In the genomic region with DNA sequence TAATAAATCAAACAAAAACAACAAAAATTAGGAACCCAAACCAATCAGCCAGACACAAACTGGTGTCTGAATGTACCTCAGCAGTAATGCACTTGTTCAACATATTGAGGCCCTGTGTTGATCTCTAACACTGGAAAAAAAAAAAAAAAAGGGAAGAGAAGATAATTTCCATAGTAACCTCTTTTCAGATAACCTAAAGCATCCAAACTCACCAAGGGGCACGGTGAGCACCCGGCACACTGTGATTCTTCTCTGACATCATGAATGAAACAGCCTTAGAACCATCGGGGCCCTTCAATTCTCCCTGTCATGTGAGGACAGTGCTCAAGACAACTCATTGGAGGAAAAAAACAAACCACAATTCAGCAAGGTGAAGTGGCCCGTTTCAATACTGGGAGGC, we compare ENCODE assay signal across 20 mouse cellular contexts. TPM values are rescaled to one million over a fixed set of nuclear protein-coding genes. Genes with fewer than 3 reads are reported as not detected.
DNase-seq lines count a peak whose midpoint lies in the region; ATAC-seq and TF ChIP-seq lines count a peak whose summit lies in the region.
"Had no signal": no experiment of that assay in that cellular context is flagged by ENCODE, and none has a peak within 500 bp of the region (broad histone marks: within the 10 kb centered on the region; RNA-seq: fewer than 3 reads in every experiment).

No protein-coding gene starts in this region.

- TF ChIP-seq POLR2A in CH12.LX (IDR thresholded peaks at IDR 0.05; ENCODE audit: low read depth, low read length) (no peak), MEL (IDR thresholded peaks at IDR 0.05; ENCODE audit: control insufficient read depth in 1 of 2, insufficient read depth in 1 of 2, low read depth in 1 of 2, low read length in 2 of 2, poor library complexity in 1 of 2) (peak in 1 of 2 experiments; percentile 29; a peak in 1 of 4 replicates)

- ATAC-seq in kidney, embryonic 16.5 days (ENCODE audit: low FRiP score, low TSS enrichment): no peak
- ATAC-seq in inflammation-experienced regulatory T-cells, adult 6 months: no peak
- ATAC-seq: activated CD4-positive, CD25-positive, alpha-beta regulatory T cell, adult 4 months; CD4-positive, CD25-positive, alpha-beta regulatory T cell, adult 4 months; Patski had no signal

- H3K36me3 ChIP-seq in CH12.LX (replicated peaks in 1 of 2; ENCODE audit: control insufficient read depth in 1 of 2, insufficient read depth in 1 of 2, low read length in 1 of 2): no peaks in the 10 kb centered on the region
- peaks cover 0 to 33% of the 10 kb centered on the region in 2 experiments; a peak in 2 of 4 replicates for H3K36me3 ChIP-seq in MEL (ENCODE audit: control insufficient read depth in 1 of 2, insufficient read depth in 2 of 2, low read length in 2 of 2)
- no peaks in the 10 kb centered on the region for H3K36me3 ChIP-seq in kidney, embryonic 16.5 days (ENCODE audit: insufficient read depth, low read length)
- H3K36me3 ChIP-seq: G1E had no signal

- peak; percentile 24; the same call in 1 of the 2 replicates for TF ChIP-seq EP300 in CH12.LX (IDR thresholded peaks at IDR 0.05; ENCODE audit: low read length)
- TF ChIP-seq EP300 in MEL (IDR thresholded peaks at IDR 0.05; ENCODE audit: low read depth in 1 of 2, low read length in 2 of 2): peak; percentile 74 to 94

- TF ChIP-seq RAD21 in CH12.LX (IDR thresholded peaks at IDR 0.05; ENCODE audit: low read depth, low read length) (no peak), MEL (IDR thresholded peaks at IDR 0.05; ENCODE audit: low read depth, low read length) (no peak)

- H3K27me3 ChIP-seq in CH12.LX (replicated peaks): peaks cover 5% of the 10 kb centered on the region
- no peaks in the 10 kb centered on the region for H3K27me3 ChIP-seq in MEL (ENCODE audit: control insufficient read depth in 1 of 2, insufficient read depth in 2 of 2, low read length in 2 of 2)
- H3K27me3 ChIP-seq in kidney, embryonic 16.5 days (ENCODE audit: insufficient read depth, low read length): no peaks in the 10 kb centered on the region

- no peaks in the 10 kb centered on the region for H3K79me2 ChIP-seq in CH12.LX (replicated peaks; ENCODE audit: control insufficient read depth, extremely low read depth, insufficient read depth, poor library complexity, severe bottlenecking)
- no peaks in the 10 kb centered on the region for H3K79me2 ChIP-seq in MEL (ENCODE audit: control insufficient read depth, insufficient read depth, low read length, poor library complexity)

- no peak for TF ChIP-seq CTCF in CH12.LX (conservative IDR thresholded peaks at IDR 0.05 in 1 of 2, IDR thresholded peaks at IDR 0.05 in 1 of 2; ENCODE audit: low read depth in 2 of 2, low read length in 2 of 2)
- no peak for TF ChIP-seq CTCF in MEL (IDR thresholded peaks at IDR 0.05 in 2 of 3, conservative IDR thresholded peaks at IDR 0.05 in 1 of 3; ENCODE audit: control insufficient read depth in 1 of 3, insufficient read depth in 1 of 3, low read depth in 2 of 3, low read length in 3 of 3, poor library complexity in 1 of 3, severe bottlenecking in 1 of 3)

- H3K9me3 ChIP-seq in CH12.LX (replicated peaks; ENCODE audit: low read length) (no peaks in the 10 kb centered on the region), MEL (replicated peaks; ENCODE audit: insufficient read depth, low read length) (no peaks in the 10 kb centered on the region)
- H3K9me3 ChIP-seq in kidney, embryonic 16.5 days (ENCODE audit: low read length): no peaks in the 10 kb centered on the region

- H3K27ac ChIP-seq in CH12.LX (ENCODE audit: insufficient read depth, low read depth) (no peak overlapping the region), MEL (ENCODE audit: control insufficient read depth, low read depth, low read length) (peak overlapping the region; percentile 74)
- no peak overlapping the region for H3K27ac ChIP-seq in kidney, embryonic 16.5 days (ENCODE audit: low read length)

- no peak for DNase-seq in CH12.LX (ENCODE audit: extremely low read depth)
- DNase-seq in MEL (ENCODE audit: low read depth, low spot score): peak; percentile 87
- DNase-seq: adrenal gland, adult 2 months; adrenal gland, adult 8-10 months; adrenal gland, postnatal 10 days; adrenal gland, postnatal 14 days; adrenal gland, postnatal 25 days; adrenal gland, postnatal 36 days; B cell, adult 2 months; cerebellum, adult 11 months; cerebellum, adult 11-12 months; cerebellum, adult 18-20 months; cerebellum, adult 2 months; cerebellum, adult 8-10 months had no signal

- H3K4me1 ChIP-seq in CH12.LX (ENCODE audit: control insufficient read depth in 1 of 2, insufficient read depth in 2 of 2): peaks cover 6 to 38% of the 10 kb centered on the region in 2 experiments; a peak in 3 of 4 replicates
- peaks cover 6 to 33% of the 10 kb centered on the region in 2 experiments; a peak in 3 of 4 replicates for H3K4me1 ChIP-seq in MEL (ENCODE audit: control insufficient read depth in 1 of 2, insufficient read depth in 2 of 2, low read length in 2 of 2)
- no peaks in the 10 kb centered on the region; the same call in 1 of the 2 replicates for H3K4me1 ChIP-seq in kidney, embryonic 16.5 days (ENCODE audit: insufficient read depth, low read length)

- in situ Hi-C loops in CH12.LX (cut with MboI; ENCODE audit: low pct_ligation_motif_present, low pct_unique_long_range_greater_than_20kb, low sequenced_read_pairs): no loop called here

- no peak overlapping the region for H3K4me3 ChIP-seq in CH12.LX (replicated peaks in 1 of 3; ENCODE audit: low read depth in 2 of 3, low read length in 2 of 3, poor library complexity in 1 of 3)
- no peak overlapping the region for H3K4me3 ChIP-seq in MEL (ENCODE audit: control insufficient read depth in 1 of 2, insufficient read depth in 1 of 2, low read depth in 2 of 2, low read length in 2 of 2)
- H3K4me3 ChIP-seq in kidney, embryonic 16.5 days (ENCODE audit: low read length): no peak overlapping the region

- dilution Hi-C loops in CH12.LX (cut with MboI; ENCODE audit: extremely low pct_ligation_motif_present, extremely low pct_unique_long_range_greater_than_20kb, low sequenced_read_pairs): no loop called here

- H3K4me2 ChIP-seq in CH12.LX (ENCODE audit: insufficient read depth, low read depth, poor library complexity, severe bottlenecking): no peak overlapping the region
- H3K4me2 ChIP-seq in kidney, embryonic 16.5 days (replicated peaks; ENCODE audit: low read depth, low read length): no peak overlapping the region

- 79% methylated on average over 4 of the region's 4 CpGs for WGBS in kidney, embryonic 16.5 days

- no peak overlapping the region for H3K9ac ChIP-seq in CH12.LX (ENCODE audit: insufficient read depth, low read depth)
- no peak overlapping the region for H3K9ac ChIP-seq in MEL (ENCODE audit: control insufficient read depth, low read depth, low read length, poor library complexity, severe bottlenecking)
- H3K9ac ChIP-seq in kidney, embryonic 16.5 days (replicated peaks; ENCODE audit: low read length): no peak overlapping the region

RNA-seq across cellular contexts. Expression of gene Ybx2, which starts 5.9 kb away (rescaled TPM):
- total RNA-seq in CH12.LX (2012; rRNA removed): 0.25 TPM in 1 of 2 replicates, not detected in the other
- not detected in 2 replicates for total RNA-seq in CH12.LX (2014; rRNA removed)
- polyA plus RNA-seq in CH12.LX (2012; ENCODE audit: insufficient read length, low read depth): 0.39 TPM in 1 of 2 replicates, not detected in the other
- 0.33 and 0.50 TPM in 2 replicates for total RNA-seq in MEL (2012; rRNA removed)
- polyA plus RNA-seq in MEL (2012; ENCODE audit: insufficient read depth in 1 of 2, insufficient read length in 2 of 2, low read depth in 1 of 2, low replicate concordance in 2 of 2, missing spikeins in 1 of 2): under 1 TPM in 1 of 2 experiments, not detected in 1; 0.92 TPM
- polyA plus RNA-seq in kidney, embryonic 16.5 days (2015; fragmentation: Nextera tagmentation; extraction: Ambion mirVana): 7.0 and 10.3 TPM in 2 replicates
- polyA plus RNA-seq in inflammation-experienced regulatory T-cells, adult 6 months (2017; shearing (Covaris generic)): not detected
- polyA plus RNA-seq: activated CD4-positive, CD25-positive, alpha-beta regulatory T cell, adult 4 months; CD4-positive, CD25-positive, alpha-beta regulatory T cell, adult 4 months; G1E had no signal

RNA-seq across cellular contexts. Expression of gene Eif5a, which starts 8.0 kb away (rescaled TPM):
- total RNA-seq in CH12.LX (2012; rRNA removed): 1,419 and 1,651 TPM in 2 replicates
- total RNA-seq in CH12.LX (2014; rRNA removed): 2,535 and 2,729 TPM in 2 replicates
- 3,314 and 3,421 TPM in 2 replicates for polyA plus RNA-seq in CH12.LX (2012; ENCODE audit: insufficient read length, low read depth)
- total RNA-seq in MEL (2012; rRNA removed): 1,428 and 1,539 TPM in 2 replicates
- 1,000 to 10,000 TPM; 1,272 to 3,185 TPM for polyA plus RNA-seq in MEL (2012; ENCODE audit: insufficient read depth in 1 of 2, insufficient read length in 2 of 2, low read depth in 1 of 2, low replicate concordance in 2 of 2, missing spikeins in 1 of 2)
- polyA plus RNA-seq in kidney, embryonic 16.5 days (2015; fragmentation: Nextera tagmentation; extraction: Ambion mirVana): 1,737 and 1,791 TPM in 2 replicates
- 1,000 to 10,000 TPM; 1,103 to 1,192 (median 1,160) TPM for polyA plus RNA-seq in inflammation-experienced regulatory T-cells, adult 6 months (2017; shearing (Covaris generic))

RNA-seq across cellular contexts. Expression of gene Gps2, which starts 16.0 kb away (rescaled TPM):
- total RNA-seq in CH12.LX (2012; rRNA removed): 29.4 and 35.9 TPM in 2 replicates
- 25.0 and 27.4 TPM in 2 replicates for total RNA-seq in CH12.LX (2014; rRNA removed)
- polyA plus RNA-seq in CH12.LX (2012; ENCODE audit: insufficient read length, low read depth): 69.2 and 73.6 TPM in 2 replicates
- total RNA-seq in MEL (2012; rRNA removed): 64.5 and 78.0 TPM in 2 replicates
- 100 to 1,000 TPM in 1 of 2 experiments, not detected in 1; 113 TPM for polyA plus RNA-seq in MEL (2012; ENCODE audit: insufficient read depth in 1 of 2, insufficient read length in 2 of 2, low read depth in 1 of 2, low replicate concordance in 2 of 2, missing spikeins in 1 of 2)
- polyA plus RNA-seq in kidney, embryonic 16.5 days (2015; fragmentation: Nextera tagmentation; extraction: Ambion mirVana): 85.2 and 86.4 TPM in 2 replicates
- polyA plus RNA-seq in inflammation-experienced regulatory T-cells, adult 6 months (2017; shearing (Covaris generic)): 100 to 1,000 TPM in 2 of 3 experiments, 10 to 100 TPM in 1; 91.9 to 128 (median 122) TPM

RNA-seq across cellular contexts. Expression of gene Slc2a4, which starts 18.3 kb away (rescaled TPM):
- total RNA-seq in CH12.LX (2012; rRNA removed): 2.2 and 2.6 TPM in 2 replicates
- total RNA-seq in CH12.LX (2014; rRNA removed): 3.1 and 3.8 TPM in 2 replicates
- polyA plus RNA-seq in CH12.LX (2012; ENCODE audit: insufficient read length, low read depth): 2.3 and 2.4 TPM in 2 replicates
- total RNA-seq in MEL (2012; rRNA removed): 0.12 TPM in 1 of 2 replicates, not detected in the other
- under 1 TPM in 1 of 2 experiments, not detected in 1; 0.19 TPM for polyA plus RNA-seq in MEL (2012; ENCODE audit: insufficient read depth in 1 of 2, insufficient read length in 2 of 2, low read depth in 1 of 2, low replicate concordance in 2 of 2, missing spikeins in 1 of 2)
- 20.8 and 22.4 TPM in 2 replicates for polyA plus RNA-seq in kidney, embryonic 16.5 days (2015; fragmentation: Nextera tagmentation; extraction: Ambion mirVana)
- not detected for polyA plus RNA-seq in inflammation-experienced regulatory T-cells, adult 6 months (2017; shearing (Covaris generic))
- polyA plus RNA-seq: activated CD4-positive, CD25-positive, alpha-beta regulatory T cell, adult 4 months; CD4-positive, CD25-positive, alpha-beta regulatory T cell, adult 4 months had no signal

RNA-seq across cellular contexts. Expression of gene Neurl4, which starts 28.8 kb away (rescaled TPM):
- total RNA-seq in CH12.LX (2012; rRNA removed) (51.0 and 56.1 TPM in 2 replicates), CH12.LX (2014; rRNA removed) (21.4 and 22.9 TPM in 2 replicates), MEL (2012; rRNA removed) (47.3 and 58.0 TPM in 2 replicates)
- polyA plus RNA-seq in CH12.LX (2012; ENCODE audit: insufficient read length, low read depth) (40.1 and 46.2 TPM in 2 replicates), MEL (2012; ENCODE audit: insufficient read depth in 1 of 2, insufficient read length in 2 of 2, low read depth in 1 of 2, low replicate concordance in 2 of 2, missing spikeins in 1 of 2) (10 to 100 TPM in 1 of 2 experiments, not detected in 1; 50.9 TPM)
- 11.4 and 12.8 TPM in 2 replicates for polyA plus RNA-seq in kidney, embryonic 16.5 days (2015; fragmentation: Nextera tagmentation; extraction: Ambion mirVana)
- polyA plus RNA-seq in inflammation-experienced regulatory T-cells, adult 6 months (2017; shearing (Covaris generic)): 1 to 10 TPM; 5.2 to 9.6 (median 9.0) TPM

Comparison
In these comparisons a context has a peak if more than half of its experiments do, and no peak if none do; other contexts are left out.
1. Of the 35 proteins assayed by ChIP-seq in both MEL and CH12.LX: peak only in MEL: ELF1, ETS1, HCFC1, MAX, MAZ, MXI1 and 8 more; only in CH12.LX: none; in both: BHLHE40, EP300, NRF1 and ZNF384; in neither: 16; mixed calls (peak in some experiments, not most) for 1.